Mouse (Mus musculus): Measurements from ENCODE around the gene Ggps1. TPM values are rescaled to one million over a fixed set of nuclear protein-coding genes. Genes with fewer than 3 reads are reported as not detected.

Gene Ggps1
- total RNA-seq (2021), result 10 to 100 TPM; 19.4 to 25.0 TPM

GRCm38 (mm10) chr13:14063013-14063941 lies at the start of gene Ggps1, which contains the start of gene Arid4b:
Gene Ggps1, minus strand, starts transcription at chr13:14063488.
Gene Arid4b, plus strand, starts transcription at chr13:14063232.
- intact Hi-C loops (cut with DNase I), result loop anchor here (2.0 to 10.0 kb wide), 5 partner anchors 24 to 572 kb away; partner anchors contain the start of genes AW209491 and Tbce
- DNase-seq (ENCODE audit: low spot score), result peak; percentile 97

DNA sequence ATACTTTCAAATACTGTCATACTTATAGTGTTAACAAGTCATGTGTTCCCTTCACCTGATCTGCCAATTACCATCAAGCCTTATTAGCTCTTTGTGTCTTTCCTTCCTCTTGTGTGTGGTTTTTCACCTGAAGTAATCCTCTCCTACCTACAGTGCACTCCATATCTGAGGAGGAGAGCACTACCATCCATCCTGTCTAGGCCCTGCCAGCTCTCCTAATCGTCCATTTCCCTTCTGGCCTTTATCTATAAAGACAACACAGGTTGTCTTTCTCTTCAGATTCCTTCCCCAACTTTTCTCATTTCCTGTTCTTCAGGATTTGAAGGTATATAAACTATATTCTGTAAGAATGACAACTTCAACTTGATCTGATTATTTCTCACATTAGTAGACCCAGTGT lies 47.9 kb upstream of the Ggps1 start:
- intact Hi-C loops (cut with DNase I), result no loop called here
- no peak for DNase-seq (ENCODE audit: low spot score)

DNA sequence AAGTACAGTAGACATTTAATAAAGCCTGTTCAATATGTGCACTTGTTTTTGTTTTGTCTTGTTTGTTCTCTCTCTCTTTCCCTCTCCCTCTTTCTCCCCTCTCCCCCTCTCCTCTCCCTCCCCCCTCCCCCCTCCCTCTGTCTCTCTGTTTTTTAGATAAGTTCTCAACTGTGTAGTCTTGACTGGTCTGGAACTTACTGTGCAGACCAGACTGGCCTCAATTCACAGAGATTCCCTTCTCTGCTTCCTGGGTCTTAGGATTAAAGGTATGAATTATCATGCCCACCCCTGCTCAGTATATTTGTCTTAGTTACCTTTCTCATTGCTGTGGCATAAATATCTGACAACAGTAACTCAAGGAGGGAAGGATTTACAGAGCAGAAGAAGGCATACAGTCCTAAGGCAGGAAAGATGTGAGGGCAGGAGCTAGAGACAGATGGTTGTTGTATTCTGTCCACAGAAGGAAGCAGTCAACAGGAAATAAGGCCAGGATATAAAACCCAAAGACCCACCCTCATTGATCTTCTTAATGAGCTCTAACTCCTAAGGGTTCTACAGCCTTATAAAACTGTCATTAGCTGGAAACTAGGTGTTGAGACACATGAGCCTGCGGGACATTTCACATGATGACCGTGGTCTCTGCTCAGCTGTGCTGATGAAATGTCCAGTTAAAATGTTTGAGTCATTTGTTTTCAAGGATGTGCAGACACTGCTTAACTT lies 47.0 kb upstream of the Ggps1 start:
- intact Hi-C loops (cut with DNase I), result no loop called here
- DNase-seq (ENCODE audit: low spot score), result no peak

GRCm38 (mm10) chr13:14103026-14103425 lies 39.7 kb upstream of the Ggps1 start:
- intact Hi-C loops (cut with DNase I), result loop anchor here (5.0 kb wide), 1 partner anchor 36 kb away; no protein-coding TSS in a partner anchor
- DNase-seq (ENCODE audit: low spot score), result no peak

DNA sequence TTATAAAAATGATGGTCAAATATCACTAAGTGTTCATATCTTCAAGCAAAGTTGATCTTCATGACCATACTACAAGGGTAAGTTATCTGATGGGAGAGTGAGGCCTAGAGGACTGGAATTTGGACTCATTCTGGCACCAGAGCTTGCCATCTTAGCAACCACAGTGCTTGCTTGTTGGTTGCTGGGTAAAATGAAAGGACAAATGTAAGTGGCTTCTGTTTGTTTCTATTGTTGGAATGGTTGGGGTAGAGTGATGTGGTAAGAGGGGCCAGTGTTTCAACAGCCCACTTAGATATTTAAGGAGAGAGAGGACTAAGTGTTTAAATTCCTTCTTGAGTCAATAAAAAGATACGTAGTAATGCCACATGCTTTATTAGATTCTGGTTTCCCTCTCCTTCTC lies 25.4 kb upstream of the Ggps1 start:
- intact Hi-C loops (cut with DNase I), result no loop called here
- DNase-seq (ENCODE audit: low spot score), result no peak

- no peak for DNase-seq (ENCODE audit: low spot score)
- intact Hi-C loops (cut with DNase I), result no loop called here
Observed at GRCm38 (mm10) chr13:14075326-14075725, 12.0 kb upstream of the Ggps1 start.

DNA sequence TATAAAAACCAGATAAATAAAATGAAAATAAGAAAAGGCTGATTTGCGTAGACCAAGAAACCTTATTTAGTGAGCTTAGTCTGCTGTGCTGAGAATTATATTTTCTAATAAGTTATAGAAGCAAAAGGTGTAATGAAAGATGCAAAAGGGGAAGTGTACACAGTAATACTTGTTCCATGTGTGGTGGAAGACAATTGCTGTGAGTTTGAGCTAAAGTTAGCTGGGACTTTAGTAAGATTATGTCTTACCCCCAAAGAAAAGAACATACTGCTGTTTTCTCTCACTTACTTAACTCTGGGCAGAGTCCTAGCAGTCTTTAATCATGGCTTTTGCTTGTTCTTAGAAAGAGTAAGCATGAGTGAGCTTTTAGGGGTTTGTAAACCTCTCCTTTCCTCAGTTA lies 11.1 kb upstream of the Ggps1 start:
- DNase-seq (ENCODE audit: low spot score), result no peak
- intact Hi-C loops (cut with DNase I), result no loop called here

DNA sequence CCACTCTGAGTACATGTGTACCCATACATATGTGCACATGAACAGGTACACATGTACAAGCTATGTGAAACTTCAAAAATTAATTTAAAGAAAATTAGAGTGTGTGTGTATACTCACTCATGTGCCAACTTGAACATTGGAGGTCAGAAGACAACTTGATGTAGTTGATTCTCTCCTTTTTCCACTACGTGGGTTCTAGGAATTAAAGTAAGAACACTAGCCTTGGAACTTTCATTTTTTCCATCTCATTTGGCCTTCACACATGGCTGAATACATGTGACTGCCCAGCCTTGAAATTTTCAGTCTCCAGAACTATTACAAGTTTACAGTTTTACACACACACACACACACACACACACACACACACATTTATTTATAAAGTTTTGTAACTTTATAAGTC lies 6.0 kb upstream of the Ggps1 start:
- intact Hi-C loops (cut with DNase I), result loop anchor here (5.0 to 10.0 kb wide), 2 partner anchors 33 to 566 kb away; partner anchors contain the start of gene AW209491
- no peak for DNase-seq (ENCODE audit: low spot score)

- intact Hi-C loops (cut with DNase I), result loop anchor here (5.0 to 10.0 kb wide), 2 partner anchors 34 to 567 kb away; partner anchors contain the start of gene AW209491
- no peak for DNase-seq (ENCODE audit: low spot score)
Observed at GRCm38 (mm10) chr13:14068035-14068434, 4.7 kb upstream of the Ggps1 start.

DNA sequence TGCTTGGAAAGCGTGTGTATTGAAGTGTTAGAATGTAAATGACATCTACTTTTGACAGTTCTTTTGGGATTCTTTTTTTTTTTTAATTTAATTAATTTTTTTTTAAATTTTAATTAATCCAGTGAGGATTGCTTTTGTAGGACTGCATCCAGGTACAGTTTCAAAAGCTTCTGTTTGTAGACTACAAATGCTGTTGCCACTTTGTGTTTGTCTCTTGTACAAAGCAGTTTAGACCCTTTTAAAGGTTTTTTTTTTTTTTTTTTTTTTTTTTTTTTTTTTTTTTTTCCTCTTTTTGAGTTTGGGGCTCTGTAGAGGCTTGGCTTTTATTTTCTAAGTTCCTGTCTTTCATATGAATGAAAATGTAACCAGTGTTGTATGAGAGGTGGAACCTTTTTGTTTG lies 2.4 kb upstream of the Ggps1 start:
- no peak for DNase-seq (ENCODE audit: low spot score)
- intact Hi-C loops (cut with DNase I), result loop anchor here (5.0 to 10.0 kb wide), 2 partner anchors 37 to 569 kb away; partner anchors contain the start of gene AW209491

DNA sequence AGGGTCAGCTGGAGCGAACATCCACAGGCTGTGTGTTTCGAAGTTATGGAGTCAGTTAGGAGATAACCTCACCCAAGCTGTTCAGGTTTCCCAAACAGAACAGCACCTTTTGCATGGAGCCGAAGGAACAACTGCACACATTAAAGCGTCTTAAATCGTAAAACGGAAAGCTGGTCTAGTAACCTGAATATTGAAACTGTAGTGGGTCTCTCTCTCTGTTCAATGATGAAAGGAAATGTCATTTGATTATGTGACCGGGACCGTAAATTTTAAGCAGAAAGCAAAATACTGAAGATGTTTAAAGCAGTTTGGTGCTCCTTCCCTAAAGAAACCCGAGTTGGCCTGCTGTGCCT lies 1.7 kb upstream of the Ggps1 start:
- DNase-seq (ENCODE audit: low spot score), result no peak
- intact Hi-C loops (cut with DNase I), result loop anchor here (5.0 to 10.0 kb wide), 2 partner anchors 37 to 570 kb away; partner anchors contain the start of gene AW209491

DNA sequence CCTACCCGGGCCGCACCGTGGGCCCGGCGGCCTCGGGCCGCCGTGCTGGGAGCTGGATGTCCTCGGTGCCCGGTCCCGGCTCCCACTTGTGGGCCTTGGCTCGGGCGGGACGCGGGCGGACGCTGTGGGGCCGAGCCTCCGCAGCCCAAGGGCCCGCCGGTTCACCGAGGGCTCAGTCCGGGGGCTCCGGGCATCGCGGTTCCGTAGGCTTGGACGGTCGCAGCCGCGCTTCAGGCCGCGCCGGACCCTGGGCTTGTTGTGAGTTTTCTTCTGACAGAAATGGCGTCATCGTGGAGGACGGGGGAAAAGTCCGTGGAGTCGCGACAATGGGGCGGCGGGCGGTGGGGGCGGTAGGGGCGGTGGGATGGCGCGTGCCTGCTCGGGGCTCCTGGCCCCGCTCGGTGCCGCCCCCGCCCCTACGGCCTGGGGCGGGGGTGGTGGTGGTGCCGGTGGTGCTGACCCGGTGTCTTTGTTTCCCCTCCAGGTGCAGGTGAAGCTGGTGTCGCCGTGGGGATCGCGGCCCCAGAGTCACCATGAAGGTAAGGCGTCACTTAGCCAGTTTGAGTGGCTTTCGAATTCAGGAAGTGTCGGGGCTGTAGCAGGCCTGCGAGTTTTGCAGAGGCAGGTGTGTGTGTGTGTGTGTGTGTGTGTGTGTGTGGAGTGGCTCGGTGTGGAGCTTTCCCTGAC lies 1.2 kb upstream of the Ggps1 start:
- DNase-seq (ENCODE audit: low spot score), result peak; percentile 3
- intact Hi-C loops (cut with DNase I), result loop anchor here (5.0 to 10.0 kb wide), 5 partner anchors 38 to 570 kb away; partner anchors contain the start of gene AW209491

- DNase-seq (ENCODE audit: low spot score), result no peak
- intact Hi-C loops (cut with DNase I), result loop anchor here (2.0 to 10.0 kb wide), 5 partner anchors 25 to 571 kb away; partner anchors contain the start of genes AW209491 and Tbce
Observed at GRCm38 (mm10) chr13:14063942-14064271, 619 bp upstream of the Ggps1 start.

GRCm38 (mm10) chr13:14062209-14063012 lies 877 bp downstream of the Ggps1 start:
- intact Hi-C loops (cut with DNase I), result loop anchor here (2.0 to 10.0 kb wide), 5 partner anchors 24 to 572 kb away; partner anchors contain the start of genes AW209491 and Tbce
- no peak for DNase-seq (ENCODE audit: low spot score)

GRCm38 (mm10) chr13:14059582-14059981 lies 3.7 kb downstream of the Ggps1 start:
- DNase-seq (ENCODE audit: low spot score), result no peak
- intact Hi-C loops (cut with DNase I), result no loop called here

GRCm38 (mm10) chr13:14056801-14057200 lies 6.5 kb downstream of the Ggps1 start:
- no peak for DNase-seq (ENCODE audit: low spot score)
- intact Hi-C loops (cut with DNase I), result no loop called here

DNA sequence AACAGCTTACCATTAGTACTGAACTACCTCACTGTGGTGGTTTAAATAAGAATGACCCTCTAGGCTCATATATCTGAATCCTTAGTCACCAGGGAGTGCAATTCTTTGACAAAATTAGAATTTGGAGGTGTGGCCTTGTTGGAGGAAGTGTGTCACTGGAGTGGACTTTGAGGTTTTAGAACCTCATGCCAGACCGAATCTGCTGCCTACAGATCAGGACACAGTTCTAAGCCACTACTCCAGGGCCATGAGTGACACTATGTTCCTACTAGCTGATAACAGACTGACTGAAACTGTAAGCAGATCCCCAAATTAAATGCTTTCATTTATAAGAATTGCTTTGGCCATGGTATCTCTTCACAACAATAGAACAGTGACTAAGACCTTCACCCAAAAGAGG lies 13.4 kb downstream of the Ggps1 start:
- intact Hi-C loops (cut with DNase I), result no loop called here

GRCm38 (mm10) chr13:14044521-14044920 lies 18.8 kb downstream of the Ggps1 start:
- intact Hi-C loops (cut with DNase I), result no loop called here
- no peak for DNase-seq (ENCODE audit: low spot score)

More for the DNA sequence above, 13.4 kb downstream of the Ggps1 start:
- no peak for DNase-seq (ENCODE audit: low spot score)

GRCm38 (mm10) chr13:14043851-14044250 lies 19.4 kb downstream of the Ggps1 start:
- intact Hi-C loops (cut with DNase I), result no loop called here
- DNase-seq (ENCODE audit: low spot score), result no peak

Data from heart, postnatal 25 days (tissue).